Mouse (Mus musculus) brain, adult 2 months (tissue): ENCODE results near the gene Gm6588.
"Not testable (repeated sequence)": the region's sequence is repeated elsewhere in the genome, so short reads cannot be mapped to it uniquely, and the experiment has no call there.

Experiments
- DNase-seq: peaks from one replicate; pipeline ENCODE4 v3.0.0; 2011; ENCODE audit warnings: low read depth, low spot score

Gm6588 gene

GRCm38 (mm10) chr5:112448747-112449440 lies at the start of gene Gm6588:
Gene Gm6588, plus strand, starts transcription at chr5:112449426.
- DNase-seq, result no peak

- DNase-seq, result no peak
Observed at GRCm38 (mm10) chr5:112402437-112402836, 46.8 kb upstream of the Gm6588 start.

- no peak for DNase-seq
Observed at GRCm38 (mm10) chr5:112406017-112406416, 43.2 kb upstream of the Gm6588 start.

GRCm38 (mm10) chr5:112409274-112409673 lies 40.0 kb upstream of the Gm6588 start:
- no peak for DNase-seq

DNA sequence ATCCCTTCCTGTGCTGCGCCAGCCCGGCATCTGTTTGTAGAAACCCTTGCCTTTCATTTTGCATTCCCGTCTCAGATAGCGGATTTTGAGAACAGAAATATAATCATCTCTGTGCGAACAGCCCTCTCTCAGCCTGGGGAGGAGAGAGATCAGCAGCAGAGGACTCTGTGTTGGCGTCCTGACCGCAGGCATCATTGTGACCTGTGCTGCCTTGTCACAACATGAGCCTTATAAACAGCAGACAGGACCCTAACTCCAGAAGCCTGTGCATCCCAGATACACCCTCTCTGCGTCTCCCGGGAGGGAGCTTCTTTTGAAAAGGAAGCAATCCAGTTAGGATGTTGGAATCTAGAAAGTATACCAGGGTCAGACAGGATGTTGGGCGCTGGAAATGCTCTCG lies 38.2 kb upstream of the Gm6588 start:
- peak; percentile 50 for DNase-seq

DNA sequence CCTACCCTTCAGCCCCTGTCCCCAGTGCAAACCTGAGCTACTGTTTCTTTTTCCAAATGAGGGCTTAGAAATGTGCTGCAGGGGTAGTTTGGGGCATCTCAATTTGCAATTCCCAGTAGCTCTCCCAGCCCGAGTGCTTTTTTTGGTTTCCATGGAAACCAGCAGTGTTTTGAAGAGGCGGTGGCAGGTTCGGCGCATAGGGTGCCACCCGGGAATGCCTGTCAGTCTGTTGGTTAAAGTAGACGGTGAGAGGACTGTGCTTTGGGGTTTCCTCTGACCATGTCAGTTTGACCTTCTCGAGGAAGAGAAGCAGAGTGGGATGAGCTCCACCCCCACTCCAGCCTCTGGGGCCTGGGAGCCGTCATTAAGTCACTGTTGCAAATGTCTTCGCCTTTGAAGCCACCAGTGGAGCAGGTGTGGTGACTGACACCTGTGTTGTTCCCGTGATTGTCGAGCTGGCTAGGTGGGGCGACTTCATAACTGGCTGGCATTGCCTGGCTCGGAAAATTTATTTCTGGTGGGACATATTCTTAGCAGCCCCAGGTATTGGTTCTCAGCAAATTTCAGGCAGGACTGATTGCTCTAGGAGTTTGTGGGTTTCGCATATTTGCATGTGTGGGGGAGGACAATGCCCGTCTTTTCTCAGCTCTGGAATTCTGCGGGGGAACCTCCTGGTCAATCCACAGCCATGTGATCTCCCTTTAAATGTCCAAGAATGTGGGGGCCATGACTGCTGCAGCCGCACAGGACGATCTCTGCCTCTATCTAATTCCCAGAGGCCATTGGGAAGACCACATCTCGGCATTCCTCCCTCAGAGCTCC lies 37.5 kb upstream of the Gm6588 start:
- peak; percentile 87 for DNase-seq

GRCm38 (mm10) chr5:112412781-112413180 lies 36.4 kb upstream of the Gm6588 start:
- DNase-seq, result not testable (repeated sequence)

- no peak for DNase-seq
Observed at GRCm38 (mm10) chr5:112416673-112417072, 32.6 kb upstream of the Gm6588 start.

DNA sequence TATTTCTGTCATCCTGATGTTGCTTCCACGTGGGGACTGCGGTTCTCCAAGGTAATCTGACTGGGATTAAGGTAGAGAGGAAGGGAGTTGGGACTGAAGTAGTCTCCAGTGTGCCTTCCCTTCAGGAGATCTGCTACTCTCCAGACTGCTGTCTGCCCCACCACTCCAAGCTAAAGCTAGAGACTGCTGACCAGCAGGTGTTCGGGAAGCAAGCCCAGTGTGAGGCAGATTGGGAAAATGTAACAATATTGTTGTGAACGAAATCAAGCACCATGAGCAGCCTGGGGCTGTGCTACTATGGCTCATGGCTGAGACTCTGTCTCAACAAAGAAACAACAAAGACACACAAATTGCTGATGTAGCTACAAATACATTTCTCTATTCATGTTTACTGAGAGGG lies 31.2 kb upstream of the Gm6588 start:
- peak; percentile 70 for DNase-seq

DNA sequence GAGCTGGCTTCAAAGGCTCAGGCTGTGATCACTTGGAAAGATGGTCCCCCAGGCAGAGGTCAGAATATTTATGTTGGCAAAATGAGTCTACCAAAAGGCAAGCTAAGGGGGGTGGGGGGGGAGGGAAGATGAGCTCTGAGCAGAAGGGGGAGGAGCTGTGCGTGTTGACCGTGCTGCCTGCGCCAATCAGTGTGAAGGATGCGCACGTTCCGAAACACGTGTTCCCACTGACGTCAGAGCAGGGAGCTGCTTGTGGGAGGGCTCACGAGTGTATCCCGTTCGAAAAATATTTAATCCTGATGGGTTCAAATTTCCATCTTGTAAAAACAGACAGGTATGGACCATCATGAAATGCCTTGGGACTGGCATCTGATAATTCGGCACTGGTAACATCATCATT lies 29.7 kb upstream of the Gm6588 start:
- DNase-seq, result peak; percentile 36

GRCm38 (mm10) chr5:112426635-112427034 lies 22.6 kb upstream of the Gm6588 start:
- DNase-seq, result no peak

GRCm38 (mm10) chr5:112427283-112427682 lies 21.9 kb upstream of the Gm6588 start:
- DNase-seq, result peak; percentile 78

- peak; percentile 88 for DNase-seq
Observed at GRCm38 (mm10) chr5:112428944-112429343, 20.3 kb upstream of the Gm6588 start.

DNA sequence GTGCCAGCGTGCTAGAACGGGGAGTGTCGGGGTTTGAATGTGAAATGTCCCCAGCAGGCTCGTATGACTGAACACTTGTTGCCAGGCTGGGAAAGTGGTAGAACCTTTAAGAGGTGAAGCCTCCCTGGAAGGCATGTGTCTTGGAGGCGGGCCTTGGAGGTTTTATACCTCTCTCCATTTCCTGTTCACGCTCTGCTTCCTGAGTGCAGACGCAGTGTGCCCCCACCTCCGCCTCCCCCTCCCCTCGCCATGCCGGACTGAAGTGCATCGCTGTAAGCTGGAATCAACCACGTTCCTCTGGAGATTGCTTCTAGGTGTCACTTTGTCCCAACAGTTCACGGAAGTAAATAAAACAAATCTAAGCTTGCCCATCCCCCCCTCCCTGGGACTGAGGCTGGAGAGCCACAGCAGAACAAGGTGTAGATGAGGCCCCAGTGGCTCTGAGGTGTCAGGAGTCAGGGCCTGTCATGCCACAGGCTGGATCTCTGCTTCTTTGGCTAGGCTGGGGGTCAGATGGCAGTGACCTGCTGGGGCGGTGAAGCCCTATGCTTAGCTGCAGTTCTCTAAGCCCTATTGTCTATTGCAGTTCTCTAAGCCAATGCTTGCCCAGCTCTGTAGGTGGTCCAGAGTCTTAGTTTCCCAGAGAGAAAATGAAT lies 18.0 kb upstream of the Gm6588 start:
- no peak for DNase-seq

GRCm38 (mm10) chr5:112432033-112432432 lies 17.2 kb upstream of the Gm6588 start:
- DNase-seq, result peak; percentile 66

GRCm38 (mm10) chr5:112433004-112433403 lies 16.2 kb upstream of the Gm6588 start:
- peak; percentile 90 for DNase-seq

GRCm38 (mm10) chr5:112438535-112438934 lies 10.7 kb upstream of the Gm6588 start:
- DNase-seq, result peak; percentile 46

DNA sequence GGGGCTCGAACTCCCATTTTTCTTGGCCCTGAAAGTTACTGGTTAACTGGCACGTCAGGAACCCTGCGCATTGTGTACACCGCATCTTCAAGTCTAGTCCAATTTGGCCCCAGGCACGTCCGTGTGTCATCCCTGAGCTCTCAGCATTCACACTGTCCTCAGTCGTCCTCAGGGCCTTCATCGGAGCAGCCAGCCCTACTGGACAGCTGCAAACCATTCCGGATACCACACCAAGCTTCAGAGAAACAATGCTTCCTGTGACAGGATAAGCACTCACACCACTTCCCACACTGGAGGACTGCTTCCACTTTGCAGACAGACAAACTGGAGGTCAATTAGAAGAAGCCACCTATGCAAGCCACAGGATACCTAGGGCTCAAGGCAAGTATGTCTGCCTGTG lies 3.9 kb downstream of the Gm6588 start:
- DNase-seq, result no peak

DNA sequence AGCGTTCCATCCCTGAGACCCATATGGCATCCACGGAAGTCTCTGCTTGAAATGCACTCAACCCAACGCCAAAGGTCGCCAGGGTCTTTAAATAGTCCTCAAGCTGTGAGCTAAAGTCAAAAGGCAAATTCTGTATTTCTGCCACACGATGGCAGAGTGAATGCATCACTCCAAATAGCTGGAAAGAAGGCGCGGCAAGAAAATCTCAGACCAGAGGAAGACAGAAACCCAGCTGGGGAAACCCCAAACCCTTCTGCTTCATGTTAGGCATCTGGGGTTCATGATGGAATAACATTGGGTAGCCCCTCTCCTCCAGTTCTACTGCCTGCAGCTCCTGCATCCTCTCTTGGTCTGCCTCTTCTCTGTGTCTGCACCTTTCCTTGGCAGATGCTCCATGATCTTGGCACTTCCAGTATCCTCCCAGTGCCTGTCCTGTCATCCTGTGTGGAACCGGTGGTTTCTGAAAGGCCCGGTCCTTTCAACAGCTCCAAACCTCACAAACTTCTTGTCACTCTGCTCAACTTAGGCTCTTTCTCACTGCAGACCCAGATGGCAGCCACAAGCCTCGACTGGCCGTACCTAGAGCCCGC lies 5.8 kb downstream of the Gm6588 start:
- peak; percentile 75 for DNase-seq

DNA sequence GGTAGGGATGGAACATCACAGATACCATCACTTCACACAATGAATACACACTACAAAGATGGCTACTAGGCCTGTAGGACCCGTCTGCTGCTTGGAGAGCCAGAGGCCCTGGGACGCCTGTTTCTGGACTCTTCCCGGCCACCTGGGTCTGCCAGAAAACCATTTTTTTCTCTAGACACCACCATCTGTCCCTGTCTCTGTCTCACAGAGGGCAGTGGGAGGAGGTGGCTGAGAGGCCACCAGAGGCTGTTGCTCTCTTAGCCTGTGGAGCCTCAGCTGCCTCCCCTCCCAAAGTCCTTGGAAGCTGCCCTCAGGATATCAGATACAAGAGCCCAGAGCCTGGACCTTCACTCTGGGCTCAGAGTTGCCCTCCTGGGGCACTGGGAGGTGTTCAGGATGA lies 10.7 kb downstream of the Gm6588 start:
- DNase-seq, result peak; percentile 85

DNA sequence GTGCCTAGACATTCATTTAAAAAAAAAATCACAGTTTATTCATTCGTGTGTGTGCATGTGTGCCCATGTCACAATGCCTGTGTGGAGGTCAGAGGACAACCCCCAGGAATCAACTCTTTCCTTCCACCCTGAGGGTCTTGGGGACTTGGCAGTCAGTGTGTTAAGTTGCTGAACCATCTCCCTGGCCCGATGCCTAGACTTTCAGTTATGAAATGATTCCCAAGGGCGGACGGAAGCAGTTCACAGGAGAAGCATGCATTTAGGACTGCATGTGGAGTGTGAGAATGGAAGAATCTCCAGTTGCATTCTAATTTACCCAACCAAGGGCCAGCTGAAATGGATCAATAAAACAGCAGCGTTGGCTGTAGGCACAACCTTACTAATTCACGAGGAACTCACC lies 17.1 kb downstream of the Gm6588 start:
- peak; percentile 42 for DNase-seq

DNA sequence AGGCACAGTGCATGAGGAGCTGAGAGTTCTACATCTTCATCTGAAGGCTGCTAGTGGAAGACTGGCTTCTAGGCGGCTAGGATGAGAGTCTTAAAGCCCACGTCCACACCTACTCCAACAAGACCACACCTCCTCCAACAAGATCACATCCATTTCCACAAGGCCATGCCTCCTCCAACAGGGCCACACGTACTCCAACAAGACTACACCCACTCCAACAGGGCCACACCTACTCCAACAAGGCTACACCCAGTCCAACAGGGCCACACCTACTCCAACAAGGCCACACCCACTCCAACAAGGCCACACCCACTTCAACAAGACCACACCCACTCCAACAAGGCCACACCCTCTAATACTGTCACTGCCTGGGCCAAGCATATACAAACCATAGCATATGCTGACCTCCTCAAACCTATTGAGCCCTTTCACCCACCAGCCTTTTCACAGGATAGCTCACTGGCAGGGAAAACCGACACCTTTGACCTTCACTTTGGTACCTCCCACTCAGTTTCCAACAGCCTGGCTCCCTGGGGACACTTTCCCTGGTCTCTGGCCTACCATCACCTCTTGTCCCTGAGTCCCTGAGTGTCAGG lies 19.9 kb downstream of the Gm6588 start:
- DNase-seq, result no peak
